Mouse (Mus musculus) cerebellum, adult 2 months (tissue): ENCODE data around the gene Dpep1. TPM values are rescaled to one million over a fixed set of nuclear protein-coding genes. Genes with fewer than 3 reads are reported as not detected.

Experiments used
- DNase-seq, 2 experiments: peaks; one replicate each; pipeline ENCODE4 v3.0.0; 2021
- H3K27ac ChIP-seq: fragments of 200-500 bp; 2 replicates; pipeline ENCODE4 v1.5.1; 2012; ENCODE audit warnings: low read length, control low read depth, inconsistent platforms; ENCODE audit not compliant: insufficient read depth
- H3K27me3 ChIP-seq: fragments of 200-500 bp; 2 replicates; pipeline ENCODE4 v1.6.1; 2012; ENCODE audit warnings: inconsistent platforms, mild to moderate bottlenecking, low read length, moderate library complexity; ENCODE audit not compliant: control insufficient read depth, insufficient read depth
- H3K4me1 ChIP-seq: fragments of 200-500 bp; 2 replicates; pipeline ENCODE4 v1.6.1; 2011; ENCODE audit warnings: low read length; ENCODE audit not compliant: control insufficient read depth, insufficient read depth
- H3K4me3 ChIP-seq: fragments of 200-500 bp; replicated peaks from 2 replicates; pipeline ENCODE3; 2011; ENCODE audit warnings: mild to moderate bottlenecking, low read depth, low read length, control low read depth; ENCODE audit not compliant: insufficient read depth
- CTCF ChIP-seq: fragments of 200-500 bp; IDR thresholded peaks from 2 replicates; pipeline ENCODE4 v1.5.1; 2011; ENCODE audit warnings: low read depth, mild to moderate bottlenecking, control low read depth, low read length, moderate library complexity, borderline replicate concordance; ENCODE audit not compliant: insufficient read depth
- POLR2A ChIP-seq: fragments of 200-500 bp; IDR thresholded peaks from 2 replicates; pipeline ENCODE4 v1.6.1; 2011; ENCODE audit warnings: low read length, control low read depth, borderline replicate concordance; ENCODE audit not compliant: insufficient read depth
- WGBS: fragments of 180-500 bp; shearing (Covaris S2); methylation state at CpG from one replicate; pipeline ENCODE4 v1.1.7; 2018; 5-methylcytosine and 5-hydroxymethylcytosine counted together
- polyA plus RNA-seq: library from polyadenylated mRNA; depleted of rRNA; stranded (reverse); fragments of >200 nt; gene quantifications from 2 replicates; pipeline ENCODE4 v1.2.3, GENCODE M21; 2012; rRNA removed

Dpep1 gene
- polyA plus RNA-seq = 0.16 and 0.59 TPM in 2 replicates

DNA sequence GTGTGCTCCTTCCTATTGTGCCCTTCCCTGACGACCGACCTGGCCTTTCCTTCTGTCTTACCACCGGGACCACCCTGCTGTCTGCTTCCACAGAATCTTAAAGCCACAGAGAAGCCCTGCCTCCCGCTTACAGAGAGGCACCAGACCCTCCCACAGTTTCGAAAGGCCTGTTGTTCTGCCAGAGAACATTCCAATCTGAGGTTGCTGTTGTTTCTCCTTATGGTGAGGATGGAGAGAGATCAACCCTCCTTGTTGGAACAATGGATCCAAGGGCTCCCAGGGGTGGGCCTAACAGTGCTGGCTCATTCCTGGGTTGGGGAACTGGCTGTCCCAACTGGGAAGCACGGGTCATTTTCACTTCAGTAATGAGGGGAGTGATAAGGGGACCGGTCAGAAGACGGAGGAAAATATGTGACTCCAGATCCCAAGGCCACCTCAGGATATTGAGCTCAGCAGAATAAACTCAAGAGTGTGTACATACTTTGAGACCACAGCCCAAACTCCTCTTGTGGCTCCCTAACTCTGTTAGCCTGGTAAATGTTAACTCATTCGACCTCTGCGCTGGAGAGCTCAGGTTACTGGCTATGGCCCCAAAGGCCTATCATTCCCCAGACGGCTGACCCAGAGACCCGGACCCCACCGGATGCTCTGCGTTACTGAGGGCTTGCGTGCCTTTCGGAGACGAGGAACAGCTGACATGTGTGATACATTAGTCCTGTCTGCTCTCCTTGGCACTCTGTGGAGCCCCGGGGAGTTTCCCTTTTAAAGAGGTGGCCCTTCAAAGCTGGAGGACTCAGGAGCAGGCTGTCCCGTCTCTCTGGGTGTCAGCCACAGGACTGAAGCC is at the start of gene Dpep1:
Gene Dpep1, plus strand, starts transcription at position 677 of the 844 bp plus-strand sequence.
- Histone ChIP-seq H3K4me1 (no peaks in the 10 kb centered on the region), H3K4me3 (no peak within 1 kb of the TSS), H3K27me3 (no peaks in the 10 kb centered on the region), H3K27ac (no peak within 1 kb of the TSS)
- TF ChIP-seq POLR2A = no peak
- no peak for TF ChIP-seq CTCF
- 52% methylated on average over 19 of the region's 19 CpGs for WGBS
- DNase-seq = no peak

DNA sequence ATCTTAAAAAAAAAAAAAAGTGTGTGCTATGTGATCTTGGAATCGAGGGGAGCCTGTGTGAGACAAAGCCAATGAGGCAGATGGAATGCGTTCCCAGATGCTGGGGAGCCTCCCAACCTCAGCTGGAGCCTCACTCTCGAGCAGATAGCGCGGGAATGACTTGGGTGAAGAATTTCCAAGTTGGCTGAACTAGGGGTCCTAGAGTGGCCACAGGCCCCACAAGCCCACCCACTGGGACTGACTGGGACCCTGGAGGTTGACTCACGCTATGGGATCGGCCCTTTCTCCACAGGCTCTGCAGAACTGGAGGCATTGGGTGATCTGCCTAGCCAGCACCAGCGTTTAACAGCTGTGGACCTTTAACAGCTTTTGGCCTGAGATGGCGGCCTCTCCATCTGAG is 49.8 kb upstream of the Dpep1 start:
- peaks cover 7% of the 10 kb centered on the region; the same call in 1 of the 2 replicates for H3K4me1 ChIP-seq
- DNase-seq = no peak
- no peaks in the 10 kb centered on the region for H3K27me3 ChIP-seq
- H3K27ac ChIP-seq = no peak overlapping the region
- TF ChIP-seq POLR2A = no peak
- no peak for TF ChIP-seq CTCF
- WGBS = 88% methylated on average over 9 of the region's 9 CpGs
- no peak overlapping the region for H3K4me3 ChIP-seq

- Histone ChIP-seq H3K4me1 (peaks cover 14% of the 10 kb centered on the region), H3K27me3 (no peaks in the 10 kb centered on the region), H3K27ac (no peak overlapping the region), H3K4me3 (no peak overlapping the region)
- 47% methylated on average over 2 of the region's 2 CpGs for WGBS
- TF ChIP-seq POLR2A (no peak), CTCF (no peak)
- no peak for DNase-seq
These were observed 48.4 kb upstream of the Dpep1 start for GRCm38 (mm10) chr8:123137645-123138077.

GRCm38 (mm10) chr8:123138741-123139140 is 47.3 kb upstream of the Dpep1 start:
- Histone ChIP-seq H3K4me1 (peaks cover 19% of the 10 kb centered on the region), H3K27ac (no peak overlapping the region), H3K4me3 (no peak overlapping the region), H3K27me3 (no peaks in the 10 kb centered on the region)
- DNase-seq = no peak
- 65% methylated on average over 4 of the region's 4 CpGs for WGBS
- TF ChIP-seq CTCF = no peak
- TF ChIP-seq POLR2A = no peak

- TF ChIP-seq CTCF = no peak
- no peak for TF ChIP-seq POLR2A
- H3K27me3 ChIP-seq = no peaks in the 10 kb centered on the region
- H3K4me3 ChIP-seq = no peak overlapping the region
- H3K4me1 ChIP-seq = peaks cover 12% of the 10 kb centered on the region
- WGBS = 27% methylated on average over 14 of the region's 14 CpGs
- peak; percentile 68 to 90 for DNase-seq
- H3K27ac ChIP-seq = no peak overlapping the region
These were observed 44.1 kb upstream of the Dpep1 start for GRCm38 (mm10) chr8:123141741-123142462.

DNA sequence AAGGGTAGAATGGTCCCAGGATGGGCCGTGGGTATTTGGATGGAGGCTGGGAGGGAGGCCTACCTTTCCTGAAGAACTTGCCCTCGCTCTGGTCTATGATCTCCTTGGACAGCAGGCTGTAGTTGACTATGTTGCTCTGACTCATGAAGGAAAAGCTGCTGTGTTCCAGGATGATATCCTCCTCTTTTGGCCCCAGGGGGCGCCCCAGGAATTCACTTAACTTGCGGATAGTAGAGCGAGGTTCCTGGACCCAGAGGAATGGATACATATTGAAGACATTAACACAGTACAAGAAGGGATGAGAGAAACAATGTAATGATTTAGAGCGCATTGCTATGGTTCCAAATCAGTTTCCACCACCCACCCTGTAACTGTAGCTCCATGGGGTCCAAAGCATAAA is 40.8 kb upstream of the Dpep1 start:
- H3K4me1 ChIP-seq = peaks cover 12% of the 10 kb centered on the region
- no peak for DNase-seq
- TF ChIP-seq CTCF (no peak), POLR2A (no peak)
- 67% methylated on average over 6 of the region's 6 CpGs for WGBS
- no peak overlapping the region for H3K27ac ChIP-seq
- no peaks in the 10 kb centered on the region for H3K27me3 ChIP-seq
- H3K4me3 ChIP-seq = no peak overlapping the region

DNA sequence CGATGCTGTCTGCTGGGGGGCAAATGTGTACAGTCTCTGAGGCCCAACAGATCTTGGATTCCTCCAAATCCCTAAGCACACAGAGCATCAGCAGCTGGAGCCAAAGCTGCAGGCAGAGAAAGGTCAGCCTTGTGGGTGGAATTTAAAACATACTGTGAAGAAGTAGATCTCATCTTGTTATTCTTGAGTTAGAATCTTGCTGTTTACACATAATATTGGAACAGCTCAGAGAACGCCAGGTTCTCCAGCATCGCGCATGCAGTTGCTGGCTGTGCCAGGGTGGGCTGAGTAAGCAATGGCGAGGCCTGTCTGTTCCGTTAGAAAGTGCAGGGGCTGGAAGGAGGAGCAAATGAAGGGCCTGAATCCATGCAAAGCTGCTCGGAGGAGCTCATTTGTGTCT is 39.7 kb upstream of the Dpep1 start:
- TF ChIP-seq POLR2A (no peak), CTCF (no peak)
- Histone ChIP-seq H3K4me1 (peaks cover 12% of the 10 kb centered on the region), H3K4me3 (no peak overlapping the region), H3K27ac (no peak overlapping the region), H3K27me3 (no peaks in the 10 kb centered on the region)
- 80% methylated on average over 7 of the region's 7 CpGs for WGBS
- DNase-seq = no peak
